Mouse (Mus musculus) limb, embryonic 12.5 days (tissue): ENCODE measurements at regions not wholly inside any gene's neighbourhood (a gene's known extent, or its start where the extent isn't known, plus 50 kb on each side); places are given as distances from the start of the nearest gene placed in this dataset.

Source experiments
- ATAC-seq: fragments of 200-750 bp; cut with Nextera tagmentation; 2 replicates; pipeline ENCODE4 v1.8.0; 2017; ENCODE audit warnings: low read depth, moderate TSS enrichment; ENCODE audit not compliant: insufficient number of reproducible peaks, insufficient read depth, low FRiP score, low TSS enrichment
- H3K27ac ChIP-seq: fragments of 300-500 bp; sonication (generic); 2 replicates; pipeline ENCODE4 v1.5.1; 2016; ENCODE audit warnings: mild to moderate bottlenecking, moderate library complexity
- H3K27me3 ChIP-seq: fragments of 300-500 bp; sonication (generic); 2 replicates; pipeline ENCODE4 v1.6.1; 2016; ENCODE audit warnings: mild to moderate bottlenecking, moderate library complexity
- H3K36me3 ChIP-seq: fragments of 300-500 bp; sonication (generic); 2 replicates; pipeline ENCODE4 v1.6.1; 2016; ENCODE audit warnings: mild to moderate bottlenecking, moderate library complexity
- H3K4me1 ChIP-seq: fragments of 300-500 bp; sonication (generic); replicated peaks from 2 replicates; pipeline ENCODE4 v1.6.1; 2016
- H3K4me2 ChIP-seq: fragments of 300-500 bp; sonication (generic); 2 replicates; pipeline ENCODE4 v1.6.1; 2016; ENCODE audit warnings: mild to moderate bottlenecking, moderate library complexity
- H3K4me3 ChIP-seq: fragments of 300-500 bp; sonication (generic); replicated peaks from 2 replicates; pipeline ENCODE4 v1.5.1; 2016; ENCODE audit warnings: mild to moderate bottlenecking
- H3K9ac ChIP-seq: fragments of 300-500 bp; sonication (generic); replicated peaks from 2 replicates; pipeline ENCODE4 v1.6.1; 2016; ENCODE audit warnings: mild to moderate bottlenecking, moderate library complexity
- H3K9me3 ChIP-seq: fragments of 300-500 bp; sonication (generic); 2 replicates; pipeline ENCODE4 v1.6.1; 2016; ENCODE audit warnings: mild to moderate bottlenecking, moderate library complexity
- WGBS: fragments of 180-500 bp; shearing (Covaris S2); methylation state at CpG from one replicate; pipeline ENCODE4 v1.1.7; 2016; 5-methylcytosine and 5-hydroxymethylcytosine counted together

- no peak for ATAC-seq
- no peak overlapping the region for H3K4me2 ChIP-seq
- H3K36me3 ChIP-seq: no peaks in the 10 kb centered on the region
- no peak overlapping the region for H3K4me3 ChIP-seq
- no peak overlapping the region for H3K9ac ChIP-seq
- H3K4me1 ChIP-seq: peaks cover 3% of the 10 kb centered on the region
- H3K27ac ChIP-seq: no peak overlapping the region
- peaks cover 22% of the 10 kb centered on the region for H3K27me3 ChIP-seq
- no peaks in the 10 kb centered on the region for H3K9me3 ChIP-seq
- WGBS: 84% methylated on average over 6 of the region's 6 CpGs
Observed at GRCm38 (mm10) chr5:53361295-53361694, 94.4 kb downstream of the Smim20 start.

- Histone ChIP-seq H3K27me3 (peaks cover 10% of the 10 kb centered on the region; the same call in 1 of the 2 replicates), H3K4me1 (peaks cover 14% of the 10 kb centered on the region), H3K4me3 (no peak overlapping the region), H3K36me3 (no peaks in the 10 kb centered on the region), H3K9me3 (no peaks in the 10 kb centered on the region; the same call in 1 of the 2 replicates), H3K4me2 (no peak overlapping the region), H3K9ac (no peak overlapping the region), H3K27ac (no peak overlapping the region)
- no peak for ATAC-seq
- 72% methylated on average over 8 of the region's 8 CpGs for WGBS
Observed at GRCm38 (mm10) chr5:53363898-53364297, 97.0 kb downstream of the Smim20 start.

GRCm38 (mm10) chr5:53366882-53367561, 98.9 kb upstream of the Rbpj start:
- Histone ChIP-seq H3K4me3 (no peak overlapping the region), H3K27ac (no peak overlapping the region), H3K9me3 (no peaks in the 10 kb centered on the region; the same call in 1 of the 2 replicates), H3K9ac (no peak overlapping the region), H3K36me3 (no peaks in the 10 kb centered on the region), H3K27me3 (peaks cover 12% of the 10 kb centered on the region; the same call in 1 of the 2 replicates), H3K4me1 (peaks cover 14% of the 10 kb centered on the region), H3K4me2 (no peak overlapping the region)
- no peak for ATAC-seq
- 69% methylated on average over 6 of the region's 6 CpGs for WGBS

DNA sequence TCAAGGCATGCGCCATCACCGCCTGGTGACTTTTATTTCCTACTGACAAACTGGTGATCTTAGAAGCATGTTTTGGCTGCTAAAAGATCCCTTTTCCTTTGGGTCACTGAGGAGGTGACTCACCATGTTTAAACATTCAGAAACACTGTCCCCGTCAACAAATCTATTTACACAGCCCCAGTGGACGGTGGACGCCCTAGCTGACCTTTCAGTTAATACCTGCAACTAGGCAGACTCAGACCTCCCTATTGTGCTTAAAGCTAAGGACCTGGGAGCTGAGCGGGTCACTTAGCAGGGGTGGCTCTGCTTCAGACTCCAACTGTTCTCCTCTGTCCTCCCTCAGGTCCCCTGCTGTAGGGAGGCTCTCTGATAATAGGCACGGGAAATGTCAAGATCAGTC, 95.7 kb upstream of the Rbpj start:
- WGBS: 94% methylated on average over 7 of the region's 7 CpGs

DNA sequence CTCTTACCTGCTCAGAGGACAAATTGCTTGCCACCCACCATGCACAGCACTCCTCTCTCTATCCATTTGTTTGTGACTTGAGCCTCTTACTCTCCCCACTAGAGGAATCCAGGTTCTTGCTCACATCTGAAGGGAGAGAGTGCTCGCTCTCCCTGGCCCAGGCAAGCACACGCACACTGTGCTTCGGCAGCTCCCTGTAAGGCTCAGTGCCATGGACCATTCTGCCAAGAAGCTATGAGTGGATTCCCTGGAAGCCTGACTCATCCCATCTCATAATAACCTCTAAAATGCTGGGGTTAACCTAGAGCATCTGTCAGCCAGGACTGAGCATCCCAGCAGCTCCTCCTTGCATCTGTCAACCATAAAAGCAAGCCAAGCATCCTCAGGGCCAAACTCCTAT, 94.3 kb upstream of the Rbpj start:
- Histone ChIP-seq H3K27me3 (peaks cover 17% of the 10 kb centered on the region), H3K4me2 (no peak overlapping the region), H3K4me3 (no peak overlapping the region), H3K9ac (no peak overlapping the region), H3K27ac (no peak overlapping the region), H3K36me3 (no peaks in the 10 kb centered on the region), H3K9me3 (no peaks in the 10 kb centered on the region; the same call in 1 of the 2 replicates), H3K4me1 (peaks cover 36% of the 10 kb centered on the region)
- ATAC-seq: no peak
- 95% methylated on average over 3 of the region's 3 CpGs for WGBS

More for the DNA sequence above, 95.7 kb upstream of the Rbpj start:
- H3K9ac ChIP-seq: no peak overlapping the region
- H3K4me1 ChIP-seq: peaks cover 31% of the 10 kb centered on the region
- H3K27me3 ChIP-seq: peaks cover 19% of the 10 kb centered on the region
- no peak overlapping the region for H3K4me3 ChIP-seq
- H3K4me2 ChIP-seq: no peak overlapping the region
- no peaks in the 10 kb centered on the region for H3K36me3 ChIP-seq
- no peaks in the 10 kb centered on the region; the same call in 1 of the 2 replicates for H3K9me3 ChIP-seq
- H3K27ac ChIP-seq: no peak overlapping the region
- no peak for ATAC-seq

DNA sequence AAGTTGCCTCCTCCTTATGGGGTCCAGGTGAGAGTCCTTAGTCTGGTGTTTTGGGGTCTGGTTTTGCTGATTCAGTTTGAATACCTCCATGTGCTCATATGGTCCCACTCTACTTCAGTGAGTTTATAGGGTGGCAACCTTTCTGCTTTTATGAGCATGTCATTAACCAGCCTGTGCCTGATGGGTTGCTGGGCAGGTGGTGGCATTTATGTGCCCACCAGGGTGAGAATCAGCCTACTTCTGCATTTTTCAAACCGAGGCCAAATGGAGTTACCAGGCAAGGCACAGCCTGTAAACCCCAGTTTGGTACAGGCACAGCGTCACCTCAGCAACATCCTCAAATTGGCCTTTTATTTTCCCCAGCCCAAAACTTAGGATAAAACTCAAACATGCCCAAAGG, 92.6 kb upstream of the Rbpj start:
- Histone ChIP-seq H3K36me3 (no peaks in the 10 kb centered on the region), H3K9me3 (no peaks in the 10 kb centered on the region; the same call in 1 of the 2 replicates), H3K27me3 (peaks cover 26% of the 10 kb centered on the region), H3K4me1 (peaks cover 45% of the 10 kb centered on the region), H3K27ac (no peak overlapping the region), H3K4me3 (no peak overlapping the region), H3K9ac (no peak overlapping the region), H3K4me2 (no peak overlapping the region)
- peak; percentile 29; the same call in 1 of the 2 replicates for ATAC-seq
- 28% methylated on average over 2 of the region's 2 CpGs for WGBS

DNA sequence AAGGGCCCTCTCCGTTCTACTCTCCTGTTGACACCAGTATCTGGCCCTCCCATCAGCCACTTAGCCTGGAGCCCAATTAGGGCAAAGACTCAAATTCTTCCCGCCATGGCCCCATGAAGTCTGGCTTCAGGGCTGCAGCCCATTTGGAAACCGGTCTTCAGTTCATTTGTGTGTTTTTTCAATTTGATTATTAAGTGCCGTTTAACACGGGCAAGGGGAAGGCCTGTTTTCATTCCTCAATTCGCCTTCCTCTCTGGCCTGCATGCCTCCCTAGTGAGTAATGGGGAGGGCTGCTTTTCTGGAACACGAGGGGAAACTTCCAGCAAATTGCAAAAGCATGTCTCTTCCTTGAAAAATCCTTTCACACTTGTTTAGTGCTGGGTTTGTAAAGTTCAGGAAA, 89.1 kb upstream of the Rbpj start:
- Histone ChIP-seq H3K36me3 (no peaks in the 10 kb centered on the region), H3K27me3 (peaks cover 25% of the 10 kb centered on the region), H3K9ac (no peak overlapping the region), H3K4me2 (no peak overlapping the region), H3K9me3 (no peaks in the 10 kb centered on the region), H3K4me1 (peaks cover 79% of the 10 kb centered on the region), H3K27ac (peak overlapping the region; percentile 58), H3K4me3 (no peak overlapping the region)
- ATAC-seq: no peak
- WGBS: 10% methylated on average over 7 of the region's 7 CpGs

- Histone ChIP-seq H3K36me3 (no peaks in the 10 kb centered on the region), H3K4me1 (peaks cover 75% of the 10 kb centered on the region), H3K9me3 (no peaks in the 10 kb centered on the region), H3K27me3 (peaks cover 32% of the 10 kb centered on the region), H3K4me2 (no peak overlapping the region), H3K27ac (peak overlapping the region; percentile 58; the same call in 1 of the 2 replicates), H3K9ac (no peak overlapping the region), H3K4me3 (no peak overlapping the region)
- WGBS: 79% methylated on average over 2 of the region's 2 CpGs
- ATAC-seq: no peak
Observed at GRCm38 (mm10) chr5:53377698-53378097, 88.3 kb upstream of the Rbpj start.

DNA sequence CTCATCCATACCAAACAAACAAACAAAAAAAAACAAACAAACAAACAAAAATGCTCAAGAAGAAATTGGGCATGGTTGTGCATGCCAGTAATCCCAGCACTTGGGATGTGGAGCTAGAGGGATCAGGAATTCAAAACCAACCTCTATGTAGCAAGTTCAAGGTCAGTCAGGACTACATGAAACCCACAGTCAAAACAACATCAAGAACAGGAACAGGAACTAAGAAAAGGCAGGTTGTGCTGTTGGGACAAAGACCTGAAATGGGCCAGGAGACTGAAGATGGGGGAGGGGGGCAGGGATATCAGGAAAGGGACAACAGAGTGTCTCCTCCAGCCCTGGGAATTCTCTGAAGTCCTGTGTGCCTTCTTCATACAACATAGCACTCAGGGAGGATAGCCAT, 87.8 kb upstream of the Rbpj start:
- H3K36me3 ChIP-seq: no peaks in the 10 kb centered on the region
- H3K4me1 ChIP-seq: peaks cover 75% of the 10 kb centered on the region
- H3K9me3 ChIP-seq: no peaks in the 10 kb centered on the region
- no peak for ATAC-seq
- no peak overlapping the region for H3K4me3 ChIP-seq
- H3K27me3 ChIP-seq: peaks cover 37% of the 10 kb centered on the region
- no peak overlapping the region for H3K4me2 ChIP-seq
- no peak overlapping the region for H3K27ac ChIP-seq
- H3K9ac ChIP-seq: no peak overlapping the region

DNA sequence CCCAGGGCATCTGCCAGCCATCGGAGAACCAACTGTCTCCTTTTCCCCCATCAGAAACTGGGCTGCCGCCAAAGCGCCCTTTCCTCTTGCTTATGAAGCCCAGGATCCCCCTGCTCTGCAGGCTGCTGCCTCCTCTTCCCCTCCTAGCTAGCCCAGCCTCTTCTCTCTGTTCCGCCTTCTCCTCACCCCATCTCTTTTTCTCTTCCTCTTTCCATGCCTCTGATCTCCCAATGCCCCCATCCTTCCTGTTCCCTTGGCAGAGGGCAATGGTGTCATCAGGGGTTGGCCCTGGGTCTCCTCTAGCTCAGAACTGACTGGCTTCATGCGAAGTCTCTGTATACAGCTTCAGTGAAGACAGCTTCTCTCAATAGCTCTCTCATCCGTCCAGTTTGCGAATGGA, 87.4 kb upstream of the Rbpj start:
- Histone ChIP-seq H3K36me3 (no peaks in the 10 kb centered on the region), H3K4me3 (no peak overlapping the region), H3K4me1 (peaks cover 70% of the 10 kb centered on the region), H3K9ac (no peak overlapping the region), H3K27ac (no peak overlapping the region), H3K4me2 (no peak overlapping the region), H3K9me3 (no peaks in the 10 kb centered on the region), H3K27me3 (peaks cover 41% of the 10 kb centered on the region)
- 89% methylated on average over 7 of the region's 7 CpGs for WGBS
- no peak for ATAC-seq

- Histone ChIP-seq H3K36me3 (no peaks in the 10 kb centered on the region), H3K4me3 (no peak overlapping the region), H3K9me3 (no peaks in the 10 kb centered on the region), H3K9ac (no peak overlapping the region), H3K27ac (peak overlapping the region; percentile 88), H3K27me3 (peaks cover 45% of the 10 kb centered on the region), H3K4me1 (peaks cover 69% of the 10 kb centered on the region), H3K4me2 (peak overlapping the region; percentile 39)
- WGBS: 11% methylated on average over 17 of the region's 17 CpGs
- ATAC-seq: peak; percentile 88
Observed at GRCm38 (mm10) chr5:53379612-53380011, 86.3 kb upstream of the Rbpj start.

- no peak overlapping the region for H3K9ac ChIP-seq
- 22% methylated on average over 3 of the region's 3 CpGs for WGBS
- no peak for ATAC-seq
Observed at GRCm38 (mm10) chr5:53380203-53380602, 85.7 kb upstream of the Rbpj start.

More at GRCm38 (mm10) chr5:53380203-53380602, 85.7 kb upstream of the Rbpj start:
- Histone ChIP-seq H3K27ac (peak overlapping the region; percentile 88; the same call in 1 of the 2 replicates), H3K27me3 (peaks cover 44% of the 10 kb centered on the region), H3K36me3 (no peaks in the 10 kb centered on the region), H3K4me1 (peaks cover 64% of the 10 kb centered on the region), H3K4me3 (no peak overlapping the region), H3K4me2 (peak overlapping the region; percentile 39), H3K9me3 (no peaks in the 10 kb centered on the region)
